Mouse (Mus musculus) neural tube, embryonic 15.5 days (tissue): ENCODE results near the gene Errfi1. TPM values are rescaled to one million over a fixed set of nuclear protein-coding genes. Genes with fewer than 3 reads are reported as not detected.

ENCODE experiments used
- ATAC-seq: fragments of 200-750 bp; cut with Nextera tagmentation; 2 replicates; pipeline ENCODE4 v1.8.0; 2017; ENCODE audit warnings: mild to moderate bottlenecking, moderate TSS enrichment, moderate library complexity; ENCODE audit not compliant: low FRiP score
- H3K27ac ChIP-seq: fragments of 300-500 bp; sonication (generic); replicated peaks from 2 replicates; pipeline ENCODE4 v1.5.1; 2015; ENCODE audit warnings: mild to moderate bottlenecking, inconsistent platforms
- H3K27me3 ChIP-seq: fragments of 300-500 bp; sonication (generic); replicated peaks from 2 replicates; pipeline ENCODE4 v1.6.1; 2015; ENCODE audit warnings: inconsistent platforms
- H3K36me3 ChIP-seq: fragments of 300-500 bp; sonication (generic); 2 replicates; pipeline ENCODE4 v1.6.1; 2015; ENCODE audit warnings: inconsistent platforms
- H3K4me1 ChIP-seq: fragments of 300-500 bp; sonication (generic); 2 replicates; pipeline ENCODE4 v1.6.1; 2015; ENCODE audit warnings: inconsistent platforms
- H3K4me2 ChIP-seq: fragments of 300-500 bp; sonication (generic); 2 replicates; pipeline ENCODE4 v1.6.1; 2015; ENCODE audit warnings: inconsistent platforms, mild to moderate bottlenecking, moderate library complexity
- H3K4me3 ChIP-seq: fragments of 300-500 bp; sonication (generic); replicated peaks from 2 replicates; pipeline ENCODE4 v1.5.1; 2015; ENCODE audit warnings: mild to moderate bottlenecking, inconsistent platforms
- H3K9ac ChIP-seq: fragments of 300-500 bp; sonication (generic); replicated peaks from 2 replicates; pipeline ENCODE4 v1.6.1; 2015; ENCODE audit warnings: mild to moderate bottlenecking, inconsistent platforms
- H3K9me3 ChIP-seq: fragments of 300-500 bp; sonication (generic); replicated peaks from 2 replicates; pipeline ENCODE4 v1.6.1; 2016; ENCODE audit warnings: inconsistent platforms
- WGBS: fragments of 180-500 bp; shearing (Covaris S2); methylation state at CpG from one replicate; pipeline ENCODE4 v1.1.7; 2015; ENCODE audit warnings: mixed read lengths; 5-methylcytosine and 5-hydroxymethylcytosine counted together
- polyA plus RNA-seq: library from polyadenylated mRNA; unstranded; fragments of >200 nt; fragmentation: Nextera tagmentation; extraction: Ambion mirVana; gene quantifications from 2 replicates; pipeline ENCODE4 v1.2.1, GENCODE M21; 2015

The Errfi1 gene
- polyA plus RNA-seq, 1 experiment from 2014 or later = 57.4 TPM

DNA sequence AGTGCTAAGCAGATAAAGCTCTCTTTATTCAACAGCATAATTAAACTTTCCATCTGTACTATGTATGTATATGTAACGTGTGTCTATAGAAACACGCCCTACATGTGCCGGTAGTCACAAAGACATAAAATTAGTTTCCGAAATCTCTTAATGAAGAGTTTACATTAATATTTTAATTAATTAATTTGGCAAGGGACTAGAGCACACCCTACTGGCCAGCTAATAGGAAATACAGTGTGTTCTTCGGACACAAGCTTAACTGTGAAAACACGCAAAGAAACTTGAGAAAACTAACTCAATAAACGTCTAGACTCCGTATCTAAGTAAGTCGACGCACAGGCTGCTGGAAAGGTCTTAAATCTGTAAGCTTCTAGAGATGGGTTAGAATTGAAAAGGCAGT is 3.8 kb upstream of the Errfi1 start:
- H3K27ac ChIP-seq = no peak overlapping the region
- H3K9me3 ChIP-seq = no peaks in the 10 kb centered on the region
- no peak for ATAC-seq
- no peak overlapping the region for H3K4me2 ChIP-seq
- no peaks in the 10 kb centered on the region for H3K36me3 ChIP-seq
- 56% methylated on average over 10 of the region's 10 CpGs for WGBS
- H3K27me3 ChIP-seq = no peaks in the 10 kb centered on the region
- H3K4me3 ChIP-seq = no peak overlapping the region
- peaks cover 16% of the 10 kb centered on the region for H3K4me1 ChIP-seq
- no peak overlapping the region for H3K9ac ChIP-seq

DNA sequence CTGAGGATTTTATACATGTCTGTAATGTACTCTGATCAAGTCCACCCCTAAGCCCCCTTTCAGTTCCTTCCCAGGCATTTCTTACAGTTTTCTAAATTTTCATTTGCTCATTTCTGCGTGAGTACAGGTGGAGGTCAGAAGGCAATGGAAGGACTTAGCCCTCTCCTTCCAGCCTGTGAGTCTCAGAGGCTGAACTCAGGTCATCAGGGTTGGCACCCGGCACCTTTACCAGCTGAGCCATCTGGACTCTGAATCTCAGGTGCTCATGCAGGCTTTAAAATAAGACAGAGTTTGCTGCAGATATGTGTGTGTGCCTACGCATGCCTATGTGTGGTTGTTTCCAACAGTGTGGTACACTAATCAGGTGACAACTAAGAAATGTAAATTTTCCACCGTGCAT is 2.8 kb upstream of the Errfi1 start:
- Histone ChIP-seq H3K27me3 (no peaks in the 10 kb centered on the region), H3K27ac (no peak overlapping the region), H3K4me3 (no peak overlapping the region), H3K4me1 (peaks cover 16% of the 10 kb centered on the region), H3K4me2 (no peak overlapping the region), H3K9ac (no peak overlapping the region), H3K36me3 (no peaks in the 10 kb centered on the region), H3K9me3 (no peaks in the 10 kb centered on the region)
- no peak for ATAC-seq
- WGBS = 92% methylated on average over 4 of the region's 4 CpGs

DNA sequence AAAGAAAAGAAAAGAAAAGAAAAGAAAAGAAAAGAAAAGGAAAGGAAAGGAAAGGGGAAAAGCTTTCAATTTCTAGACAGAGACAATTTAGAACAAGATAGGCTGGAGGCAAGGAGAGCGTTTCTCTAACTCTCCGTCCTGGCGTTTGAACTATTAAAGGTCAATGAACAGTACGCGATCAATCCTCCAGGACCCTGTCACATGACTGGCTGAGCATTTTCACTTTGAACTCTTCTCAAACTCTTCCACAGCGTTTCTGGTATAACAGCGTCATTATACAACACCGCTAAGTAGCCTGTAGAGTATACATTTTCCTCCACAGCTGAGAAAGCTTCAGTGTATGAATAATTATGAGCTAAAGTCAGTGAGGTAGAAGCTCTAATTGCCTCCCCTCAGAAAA is 1.7 kb upstream of the Errfi1 start:
- Histone ChIP-seq H3K9me3 (no peaks in the 10 kb centered on the region), H3K4me3 (no peak overlapping the region), H3K36me3 (no peaks in the 10 kb centered on the region), H3K9ac (no peak overlapping the region), H3K27ac (no peak overlapping the region), H3K27me3 (no peaks in the 10 kb centered on the region), H3K4me2 (no peak overlapping the region), H3K4me1 (peaks cover 24% of the 10 kb centered on the region)
- no peak for ATAC-seq
- 58% methylated on average over 8 of the region's 8 CpGs for WGBS

DNA sequence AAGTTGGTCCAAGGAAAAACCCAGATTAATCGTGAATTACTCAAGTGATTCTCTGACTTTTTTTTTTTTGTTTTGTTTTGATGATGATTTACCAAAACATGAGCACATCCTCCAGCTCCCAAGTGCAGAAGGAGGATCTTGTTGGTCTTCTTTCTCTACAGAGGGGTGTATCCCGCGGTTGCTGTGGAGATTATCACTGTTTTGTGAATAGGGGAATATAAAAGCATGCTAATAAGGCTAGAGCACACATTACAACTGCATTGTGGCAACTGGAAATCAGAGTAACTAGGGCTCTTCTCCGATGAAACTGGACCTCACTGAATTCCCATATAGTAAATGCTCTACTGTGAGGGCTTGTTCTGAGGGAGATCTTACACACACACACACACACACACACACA is 1.2 kb upstream of the Errfi1 start:
- WGBS = 69% methylated on average over 4 of the region's 4 CpGs
- H3K4me3 ChIP-seq = no peak overlapping the region

DNA sequence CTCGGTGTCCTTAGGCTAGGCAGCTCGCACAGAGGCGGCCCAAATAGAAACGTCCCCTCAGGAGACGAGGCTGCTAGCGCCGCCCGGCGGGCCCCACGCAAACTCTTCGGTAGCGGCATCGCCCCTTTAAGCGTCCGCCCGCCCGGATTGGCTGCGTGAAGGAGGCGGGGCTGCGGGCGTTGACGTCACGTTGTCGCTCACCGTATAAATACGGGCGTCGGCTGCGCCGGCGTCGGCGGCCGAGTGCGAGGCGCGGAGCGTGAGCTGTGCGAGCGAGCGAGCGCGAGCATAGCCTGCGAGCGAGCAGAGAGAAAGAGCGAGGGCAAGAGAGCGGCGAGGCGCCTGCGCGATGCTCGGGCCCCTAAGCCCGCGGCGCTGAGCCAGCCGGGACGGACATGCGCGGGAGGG is 1.1 kb downstream of the Errfi1 start:
- peak overlapping the region; percentile 77 for H3K4me2 ChIP-seq
- H3K9me3 ChIP-seq = no peaks in the 10 kb centered on the region
- peak overlapping the region; percentile 89 for H3K4me3 ChIP-seq
- H3K27ac ChIP-seq = peak overlapping the region; percentile 98
- peaks cover 22% of the 10 kb centered on the region for H3K4me1 ChIP-seq
- ATAC-seq = peak; percentile 97
- peak overlapping the region; percentile 94 for H3K9ac ChIP-seq
- no peaks in the 10 kb centered on the region for H3K36me3 ChIP-seq
- WGBS = under 1% methylated on average over 58 of the region's 59 CpGs
- H3K27me3 ChIP-seq = no peaks in the 10 kb centered on the region

More for the DNA sequence above, 1.2 kb upstream of the Errfi1 start:
- ATAC-seq = no peak
- Histone ChIP-seq H3K9ac (no peak overlapping the region), H3K4me2 (no peak overlapping the region), H3K27ac (no peak overlapping the region), H3K36me3 (no peaks in the 10 kb centered on the region), H3K9me3 (no peaks in the 10 kb centered on the region), H3K27me3 (no peaks in the 10 kb centered on the region), H3K4me1 (peaks cover 24% of the 10 kb centered on the region)

DNA sequence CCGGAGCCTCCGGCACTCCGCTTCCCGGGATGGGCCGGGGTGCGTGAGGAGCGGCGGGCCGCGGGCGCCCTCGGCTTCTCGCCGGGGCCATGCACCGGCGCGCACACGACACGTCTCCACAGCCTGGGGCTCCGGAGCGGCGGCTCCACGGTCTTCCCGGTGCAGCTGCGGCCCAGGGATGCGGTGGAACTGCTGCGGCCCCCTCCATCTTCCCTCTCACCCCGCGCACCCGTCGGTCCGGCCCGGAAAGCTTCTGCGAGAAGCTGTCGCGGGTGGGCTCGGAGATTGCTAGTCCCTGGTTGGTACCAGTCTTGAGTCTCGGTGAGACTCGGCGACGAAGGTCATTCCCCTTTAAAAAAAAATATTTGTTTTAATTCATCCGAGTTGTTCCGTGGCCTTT is 1.6 kb downstream of the Errfi1 start:
- ATAC-seq = peak; percentile 70
- no peaks in the 10 kb centered on the region for H3K36me3 ChIP-seq
- peaks cover 22% of the 10 kb centered on the region for H3K4me1 ChIP-seq
- peak overlapping the region; percentile 77 for H3K4me2 ChIP-seq
- H3K27ac ChIP-seq = peak overlapping the region; percentile 98
- under 1% methylated on average over 29 of the region's 43 CpGs for WGBS
- H3K9me3 ChIP-seq = no peaks in the 10 kb centered on the region
- H3K9ac ChIP-seq = peak overlapping the region; percentile 94
- no peaks in the 10 kb centered on the region for H3K27me3 ChIP-seq
- H3K4me3 ChIP-seq = peak overlapping the region; percentile 89

DNA sequence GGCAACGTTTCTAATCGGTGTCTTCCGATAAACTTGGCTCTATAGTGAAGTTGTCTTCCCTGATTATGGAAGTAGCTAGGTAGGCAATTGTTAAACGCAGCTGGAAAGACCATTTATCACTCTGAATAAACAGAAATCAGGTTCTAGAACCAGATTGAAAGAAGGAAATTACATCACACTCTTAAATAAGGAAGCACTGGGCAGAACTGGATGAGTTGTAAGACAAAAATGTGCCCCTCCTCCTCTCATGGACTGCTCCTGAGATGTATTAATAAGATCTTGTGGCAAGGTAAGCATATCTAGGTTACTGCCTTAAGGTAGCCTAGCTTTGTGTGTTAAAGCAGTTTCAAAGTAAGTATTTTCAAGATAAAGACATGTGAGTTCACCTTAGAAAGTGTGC is 6.8 kb downstream of the Errfi1 start:
- H3K4me3 ChIP-seq = 0 out of 2 replicates have a peak overlapping the region, but pooled peaks have one; percentile 1
- no peaks in the 10 kb centered on the region for H3K27me3 ChIP-seq
- 61% methylated on average over 4 of the region's 4 CpGs for whole genome bisulfite sequencing
- H3K4me2 ChIP-seq = peak overlapping the region; percentile 35
- no peak overlapping the region for H3K27ac ChIP-seq
- H3K9me3 ChIP-seq = no peaks in the 10 kb centered on the region
- no peak overlapping the region for H3K9ac ChIP-seq
- no peak for ATAC-seq
- peaks cover 1% of the 10 kb centered on the region for H3K36me3 ChIP-seq
- H3K4me1 ChIP-seq = peaks cover 27% of the 10 kb centered on the region

DNA sequence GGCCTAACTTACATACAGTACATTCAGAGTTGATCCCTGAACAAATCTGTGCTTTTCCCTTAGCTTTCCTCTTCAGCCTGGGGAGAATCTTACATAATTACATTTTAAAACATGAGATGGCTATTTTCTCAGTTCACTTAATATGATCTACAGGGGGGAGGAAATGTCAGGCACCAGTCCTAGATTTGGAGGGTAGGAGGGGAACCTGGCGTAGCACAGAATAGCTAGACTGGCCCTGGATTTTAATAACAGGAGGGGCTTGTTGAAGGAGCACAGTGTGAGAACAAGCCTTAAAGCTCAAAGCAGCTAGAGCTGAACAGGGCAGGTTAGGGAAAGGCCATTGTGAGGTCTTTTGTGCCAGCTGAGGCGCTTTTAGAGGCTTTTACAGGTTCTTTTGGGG is 7.4 kb downstream of the Errfi1 start:
- Histone ChIP-seq H3K27ac (no peak overlapping the region), H3K36me3 (peaks cover 8% of the 10 kb centered on the region), H3K4me3 (no peak overlapping the region), H3K9ac (no peak overlapping the region), H3K27me3 (no peaks in the 10 kb centered on the region), H3K9me3 (no peaks in the 10 kb centered on the region), H3K4me2 (peak overlapping the region; percentile 35), H3K4me1 (peaks cover 27% of the 10 kb centered on the region)
- 68% methylated on average over 2 of the region's 2 CpGs for WGBS
- ATAC-seq = no peak

DNA sequence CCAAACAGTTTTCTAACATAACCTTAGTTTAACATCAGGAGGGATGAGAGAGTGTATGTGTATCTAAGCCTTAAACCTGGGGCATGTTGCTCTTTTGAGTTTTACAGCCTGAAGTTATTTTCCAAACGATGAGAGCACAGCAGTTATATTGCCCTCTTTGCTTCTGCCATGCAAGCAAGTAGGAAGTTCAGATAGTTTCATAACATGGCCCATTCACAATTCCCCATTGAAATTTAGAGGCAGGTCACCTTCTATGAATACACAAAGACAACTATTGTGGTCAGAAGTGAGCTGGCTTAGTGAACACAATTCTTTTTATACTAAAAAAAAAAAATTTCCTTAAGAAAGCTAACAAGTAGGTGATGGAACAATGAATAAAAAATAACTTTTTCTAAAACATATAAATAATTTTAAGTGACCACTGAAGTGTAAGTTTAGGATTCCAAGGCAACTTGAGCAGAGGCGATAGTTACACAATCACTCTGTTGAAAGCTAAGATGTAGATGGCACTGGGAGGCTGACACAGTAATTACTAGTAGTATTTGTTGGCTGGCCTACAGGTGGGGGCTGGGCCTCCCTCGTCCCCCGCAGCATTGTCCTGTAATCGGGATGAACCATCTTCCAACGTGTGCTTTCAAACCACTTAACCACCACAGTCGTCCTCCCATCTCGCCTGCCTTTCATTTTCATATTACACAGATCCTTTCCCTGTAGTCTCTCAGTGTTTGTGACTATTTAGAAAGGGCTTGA is 9.1 kb downstream of the Errfi1 start:
- peaks cover 18% of the 10 kb centered on the region for H3K4me1 ChIP-seq
- ATAC-seq = no peak
- no peak overlapping the region for H3K4me3 ChIP-seq
- H3K4me2 ChIP-seq = peak overlapping the region; percentile 26
- no peak overlapping the region for H3K27ac ChIP-seq
- peaks cover 24% of the 10 kb centered on the region for H3K36me3 ChIP-seq
- H3K9me3 ChIP-seq = no peaks in the 10 kb centered on the region
- no peaks in the 10 kb centered on the region for H3K27me3 ChIP-seq
- WGBS = 27% methylated on average over 8 of the region's 8 CpGs
- no peak overlapping the region for H3K9ac ChIP-seq

DNA sequence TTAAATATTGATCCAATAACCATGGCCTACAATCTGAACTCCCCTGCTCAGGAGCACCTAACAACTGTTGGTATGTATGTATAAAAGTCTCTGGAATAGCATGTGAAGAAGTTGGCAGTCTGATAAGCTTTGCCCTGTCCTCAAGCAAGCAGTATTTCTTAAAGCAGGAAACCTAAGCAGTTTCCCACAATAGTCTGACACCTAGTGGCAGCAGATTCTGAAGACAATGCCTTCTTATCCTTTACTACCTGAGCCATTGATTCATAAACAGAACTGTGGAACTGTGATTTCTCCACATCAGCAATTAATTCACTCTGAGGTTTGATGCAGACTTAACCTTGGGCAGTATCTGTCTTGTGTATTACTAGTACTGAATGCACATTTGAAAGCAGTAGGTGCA is 11.7 kb downstream of the Errfi1 start:
- Histone ChIP-seq H3K4me2 (no peak overlapping the region), H3K4me1 (peaks cover 14% of the 10 kb centered on the region), H3K36me3 (peaks cover 31% of the 10 kb centered on the region), H3K27me3 (no peaks in the 10 kb centered on the region), H3K9me3 (no peaks in the 10 kb centered on the region), H3K27ac (0 out of 2 replicates have a peak overlapping the region, but pooled peaks have one; percentile 13), H3K9ac (no peak overlapping the region), H3K4me3 (no peak overlapping the region)
- ATAC-seq = no peak

DNA sequence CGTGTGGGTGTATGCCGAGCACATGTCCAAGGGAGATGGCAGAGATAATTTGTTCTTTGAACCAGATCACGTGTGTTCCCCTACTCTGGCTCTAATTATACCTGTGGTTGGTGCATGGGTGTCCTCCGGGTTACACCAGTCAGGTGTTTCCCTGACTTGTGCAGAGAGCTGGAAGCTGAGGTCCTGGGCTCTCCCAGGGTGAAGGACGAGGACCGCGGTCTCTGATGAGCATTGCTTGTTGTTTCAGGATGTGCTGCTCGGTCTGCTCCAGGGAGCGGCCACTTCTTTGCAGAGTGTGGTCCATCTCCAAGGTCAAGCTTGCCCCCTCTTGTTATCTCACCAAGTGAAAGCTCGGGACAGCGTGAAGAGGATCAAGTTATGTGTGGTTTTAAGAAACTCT is 12.3 kb downstream of the Errfi1 start:
- Histone ChIP-seq H3K36me3 (peaks cover 31% of the 10 kb centered on the region), H3K9ac (no peak overlapping the region), H3K27ac (no peak overlapping the region), H3K27me3 (no peaks in the 10 kb centered on the region), H3K4me2 (no peak overlapping the region), H3K4me1 (peaks cover 14% of the 10 kb centered on the region), H3K9me3 (no peaks in the 10 kb centered on the region), H3K4me3 (no peak overlapping the region)
- ATAC-seq = no peak
- 90% methylated on average over 11 of the region's 11 CpGs for WGBS

DNA sequence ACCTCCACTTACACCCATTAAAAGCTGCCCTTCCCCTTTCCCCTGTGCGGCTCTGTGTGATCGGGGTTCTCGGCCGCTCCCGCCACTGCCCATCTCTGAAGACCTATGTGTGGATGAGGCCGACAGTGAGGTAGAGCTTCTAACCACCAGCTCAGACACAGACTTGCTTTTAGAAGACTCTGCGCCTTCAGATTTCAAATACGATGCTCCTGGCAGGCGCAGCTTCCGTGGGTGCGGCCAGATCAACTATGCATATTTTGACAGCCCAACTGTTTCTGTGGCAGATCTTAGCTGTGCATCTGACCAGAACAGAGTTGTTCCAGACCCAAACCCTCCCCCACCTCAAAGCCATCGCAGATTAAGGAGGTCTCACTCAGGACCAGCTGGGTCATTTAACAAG is 12.8 kb downstream of the Errfi1 start:
- no peak overlapping the region for H3K4me3 ChIP-seq
- H3K36me3 ChIP-seq = peaks cover 31% of the 10 kb centered on the region
- no peaks in the 10 kb centered on the region for H3K27me3 ChIP-seq
- H3K9me3 ChIP-seq = no peaks in the 10 kb centered on the region
- no peak overlapping the region for H3K27ac ChIP-seq
- 94% methylated on average over 8 of the region's 12 CpGs for WGBS
- no peak for ATAC-seq
- peaks cover 15% of the 10 kb centered on the region for H3K4me1 ChIP-seq
- H3K9ac ChIP-seq = no peak overlapping the region
- H3K4me2 ChIP-seq = no peak overlapping the region
